Mouse (Mus musculus) left cerebral cortex, adult 11 months (tissue): ENCODE data around the gene Arid2.
"Not testable (repeated sequence)": the region's sequence is repeated elsewhere in the genome, so short reads cannot be mapped to it uniquely, and the experiment has no call there.

Source experiments
- DNase-seq: peaks from one replicate; pipeline ENCODE4 v3.0.0; 2022; ENCODE audit warnings: low spot score

Arid2 gene

DNA sequence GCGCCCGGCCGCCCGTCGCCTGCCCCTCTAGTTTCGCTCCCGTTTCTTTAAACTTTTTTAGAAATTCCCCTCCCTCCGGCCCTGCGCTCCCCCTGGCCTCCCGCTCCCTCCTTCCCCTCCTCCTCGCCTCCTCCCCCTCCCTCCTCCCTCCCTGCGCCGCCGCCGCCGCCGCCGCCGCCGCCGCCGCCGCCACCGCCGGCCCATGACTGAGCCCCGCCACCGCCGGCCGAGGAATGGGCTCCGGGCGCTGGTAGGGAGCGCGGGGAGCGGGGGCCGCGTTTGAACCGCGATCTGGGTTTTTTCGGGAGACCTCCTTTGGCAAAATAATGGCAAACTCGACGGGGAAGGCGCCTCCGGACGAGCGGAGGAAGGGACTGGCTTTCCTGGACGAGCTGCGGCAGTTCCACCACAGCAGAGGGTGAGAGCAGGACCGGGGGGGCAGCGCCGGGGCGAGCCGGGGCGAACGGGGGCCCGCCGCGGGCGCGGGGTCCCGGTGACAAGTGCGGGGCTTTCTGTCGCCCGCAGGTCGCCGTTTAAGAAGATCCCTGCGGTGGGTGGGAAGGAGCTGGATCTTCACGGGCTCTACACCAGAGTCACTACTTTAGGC lies at the start of gene Arid2:
Arid2 (plus strand) TSS at position 150 of the 607 bp plus-strand sequence.
- DNase-seq, result no peak

DNA sequence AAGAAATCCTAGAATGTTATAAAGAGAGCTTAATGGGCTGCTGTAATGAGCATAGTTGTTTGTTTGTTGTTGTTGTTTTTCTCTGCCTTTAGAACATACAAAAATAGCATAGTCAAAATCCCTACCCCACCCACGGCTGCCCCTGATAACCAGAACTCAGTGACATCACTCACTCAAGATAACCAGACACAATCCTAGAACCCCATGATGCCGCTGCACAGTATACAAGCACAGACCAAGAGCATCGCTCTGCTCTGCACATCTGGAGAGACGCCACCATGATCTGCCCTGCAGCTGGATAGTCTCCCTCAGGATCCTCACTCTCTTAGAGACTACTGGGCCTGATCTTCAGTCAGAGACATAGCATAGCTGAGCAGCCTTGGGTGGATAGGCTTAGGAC lies 49.2 kb upstream of the Arid2 start:
- no peak for DNase-seq

DNA sequence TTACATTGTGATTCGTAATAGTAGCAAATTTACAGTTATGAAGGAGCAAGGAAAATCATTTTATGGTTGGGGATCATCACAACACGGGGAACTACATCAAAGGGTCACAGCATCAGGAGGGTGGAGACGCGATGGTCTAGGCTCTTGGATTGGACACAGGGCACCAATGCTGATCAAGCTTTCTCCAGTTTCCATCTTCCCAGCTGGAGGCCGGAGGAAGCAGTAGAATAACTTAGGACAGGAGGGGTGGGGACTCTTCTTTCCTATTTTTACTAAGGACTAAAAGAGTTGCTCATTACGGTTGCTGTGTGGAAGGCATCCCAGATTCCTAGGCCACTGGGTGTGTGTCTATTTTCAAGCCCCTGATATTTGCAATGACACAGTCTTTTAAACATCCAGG lies 43.1 kb upstream of the Arid2 start:
- DNase-seq, result no peak

DNA sequence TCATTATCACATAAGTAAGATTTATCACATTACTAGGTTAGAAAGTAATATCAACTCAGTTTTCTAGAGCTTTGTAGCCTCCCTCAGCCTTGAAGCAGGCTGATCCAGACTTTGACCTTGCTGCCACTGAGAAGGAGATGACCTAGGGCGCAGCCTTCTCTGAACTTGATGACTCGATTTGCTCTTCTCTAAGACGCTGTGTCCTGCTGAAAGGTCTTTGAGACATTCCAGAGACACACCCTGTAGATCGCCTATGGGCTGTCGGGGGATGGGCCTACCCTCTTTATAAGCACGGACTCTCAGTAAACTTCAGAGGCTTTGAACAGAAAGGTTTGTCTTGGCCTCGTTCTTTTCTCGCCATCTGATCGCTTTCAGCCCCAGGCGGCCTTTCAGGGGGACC lies 42.6 kb upstream of the Arid2 start:
- DNase-seq, result not testable (repeated sequence)

DNA sequence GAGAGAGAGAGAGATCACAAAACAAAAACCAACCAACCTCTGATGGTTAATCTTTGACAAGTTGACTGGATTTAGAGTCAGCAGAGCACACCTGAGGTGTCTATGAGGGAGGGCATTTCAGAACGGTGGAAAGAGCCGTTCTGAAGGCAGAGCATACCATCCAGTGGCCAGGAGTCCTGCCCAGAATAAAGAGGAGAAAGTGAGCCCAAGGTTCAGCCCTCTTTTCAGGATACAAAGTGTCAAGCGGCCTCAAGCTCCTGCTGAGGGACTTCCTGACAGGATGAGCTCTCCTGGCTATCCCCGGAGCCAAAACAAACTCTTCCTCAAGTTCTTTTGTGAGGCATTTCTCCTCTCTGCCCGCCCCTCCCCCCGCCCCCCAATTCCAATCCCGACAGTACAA lies 33.5 kb upstream of the Arid2 start:
- no peak for DNase-seq

DNA sequence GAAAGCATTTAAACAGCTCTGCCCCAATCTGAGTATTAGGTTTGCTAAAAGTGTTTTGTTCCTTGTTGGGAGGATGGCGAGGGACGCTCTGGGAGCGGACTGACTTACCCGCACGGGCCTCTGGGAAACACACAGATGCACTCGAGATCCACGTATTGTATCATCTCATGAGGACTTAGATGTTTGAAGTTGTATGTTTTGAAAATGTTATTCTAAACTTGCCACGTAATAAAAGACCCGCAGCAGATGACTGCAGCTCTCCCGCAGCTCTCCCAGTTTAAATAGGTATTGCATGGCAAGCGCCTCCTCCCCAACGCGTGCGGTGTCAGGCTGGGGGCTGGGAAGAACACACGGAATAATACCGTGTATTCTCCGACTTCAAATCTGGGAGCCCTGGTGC lies 33.0 kb upstream of the Arid2 start:
- DNase-seq, result no peak

DNA sequence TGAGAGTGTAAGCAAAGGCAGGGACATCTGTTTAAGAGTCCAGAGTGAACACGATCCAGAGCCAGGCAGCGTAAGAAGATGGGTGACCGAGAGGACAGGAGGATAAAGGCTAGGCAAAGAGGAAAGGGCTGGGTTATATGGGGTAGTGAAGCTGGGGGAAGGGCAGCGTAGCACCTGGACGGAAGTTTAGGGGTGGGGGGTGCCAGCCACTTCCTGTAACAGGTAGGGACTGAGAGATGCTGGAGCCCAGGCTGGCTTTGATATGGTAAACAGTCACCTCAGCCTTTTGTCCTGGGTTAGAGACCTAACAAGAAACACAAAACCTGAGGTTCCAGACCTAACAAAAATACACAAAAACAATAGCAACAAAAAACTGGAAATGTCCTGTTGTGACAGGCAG lies 29.5 kb upstream of the Arid2 start:
- no peak for DNase-seq

DNA sequence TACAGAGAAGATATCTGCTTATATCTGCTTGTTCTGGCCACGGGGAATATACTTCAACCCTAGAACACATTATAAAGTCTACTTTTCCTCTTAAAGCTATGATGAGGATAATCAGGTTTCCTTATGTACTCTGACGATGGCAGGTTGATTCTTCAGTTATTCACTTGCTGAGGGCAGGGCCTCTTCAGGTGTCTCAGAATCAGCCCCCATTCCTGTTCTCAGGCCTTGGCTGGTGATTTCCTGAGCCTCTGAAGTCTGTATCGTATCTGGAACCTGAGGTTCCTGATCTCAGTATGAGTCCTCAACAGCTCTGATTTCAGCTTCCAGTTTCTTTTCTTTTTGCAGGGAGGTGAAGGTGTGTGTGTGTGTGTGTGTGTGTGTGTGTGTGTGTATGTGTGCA lies 22.7 kb upstream of the Arid2 start:
- no peak for DNase-seq

DNA sequence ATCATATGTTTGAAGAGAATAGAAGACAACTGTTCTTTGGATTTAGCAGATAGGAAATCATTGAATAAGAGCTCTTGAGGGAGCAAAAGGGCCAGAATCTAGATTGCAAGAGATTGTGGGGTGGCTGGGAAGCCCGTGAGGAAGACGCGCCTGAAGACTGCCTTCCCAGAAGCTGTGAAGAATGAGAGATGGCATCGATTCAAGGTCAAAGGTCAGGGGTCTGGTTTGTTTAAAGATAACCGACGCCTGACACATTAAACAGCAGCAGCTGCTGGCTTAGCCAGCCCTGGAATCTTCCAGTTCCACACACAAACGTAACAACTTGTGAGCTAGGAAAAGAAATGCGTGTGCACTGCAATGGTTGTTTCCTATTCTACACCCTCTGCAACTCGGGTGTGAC lies 19.4 kb upstream of the Arid2 start:
- DNase-seq, result no peak

DNA sequence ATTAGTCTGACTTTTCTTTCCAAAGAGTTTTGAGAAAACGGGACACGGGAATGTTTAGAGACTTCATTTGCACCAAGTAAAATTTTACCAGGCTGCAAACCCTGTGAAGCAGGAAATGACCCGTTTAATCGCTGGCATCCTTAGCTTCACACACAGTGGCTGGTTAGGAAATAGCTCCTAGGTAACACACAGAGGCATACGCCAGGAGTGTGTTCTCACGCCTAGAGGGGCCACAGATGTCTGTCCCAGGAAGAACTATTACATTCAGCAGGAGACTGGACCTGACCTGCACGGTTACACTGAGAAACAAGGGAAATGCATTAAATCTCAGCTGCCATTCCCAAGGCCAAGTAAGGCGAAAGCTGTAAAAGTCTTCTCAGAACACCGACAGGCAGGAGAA lies 18.7 kb upstream of the Arid2 start:
- no peak for DNase-seq

DNA sequence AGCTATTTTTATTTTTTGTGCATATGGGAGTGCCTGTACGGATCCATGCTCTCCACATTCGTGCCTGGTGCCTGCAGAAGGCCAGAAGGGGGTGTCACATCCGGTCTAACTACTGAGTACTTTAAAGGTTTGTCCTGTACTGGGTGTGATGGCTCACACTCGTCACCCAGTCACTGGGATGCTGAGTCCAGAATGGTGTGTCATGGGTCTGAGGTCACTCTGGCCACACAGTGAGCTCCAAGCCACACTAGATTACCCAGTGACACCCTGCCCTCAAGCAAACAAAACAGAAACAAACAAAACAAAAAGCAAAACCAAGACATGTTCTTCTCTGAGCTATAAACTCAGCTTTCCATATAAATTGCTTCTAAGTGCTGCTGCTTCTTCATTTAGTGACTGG lies 17.9 kb upstream of the Arid2 start:
- DNase-seq, result no peak

DNA sequence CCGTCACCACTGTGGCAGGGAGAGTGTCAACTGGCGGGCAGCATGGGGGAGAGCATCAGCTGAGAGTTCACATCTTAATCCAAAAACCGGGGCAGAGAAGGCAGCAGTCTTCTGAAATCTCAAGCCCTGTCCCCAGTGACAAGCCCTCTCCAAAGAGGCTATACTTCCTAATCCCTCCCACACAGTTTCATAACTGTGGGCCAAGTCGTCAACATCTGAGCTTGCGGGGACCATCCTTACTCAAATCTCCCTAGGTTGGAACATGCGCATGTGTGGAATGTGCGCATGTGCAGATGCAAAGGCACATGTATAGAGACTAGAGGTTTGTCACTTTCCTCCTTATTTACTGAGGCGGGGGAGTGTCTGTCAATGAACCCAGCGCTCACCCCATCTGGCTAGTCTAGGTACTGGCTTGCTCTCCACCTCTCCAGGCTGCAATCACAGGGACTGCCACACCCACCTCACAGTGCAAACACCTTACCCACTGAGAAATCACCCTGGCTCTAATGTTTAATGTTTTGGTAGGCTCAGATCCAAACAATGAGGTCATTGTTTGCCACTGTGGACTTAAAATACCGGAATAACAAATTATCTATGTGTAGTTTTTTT lies 16.9 kb upstream of the Arid2 start:
- no peak for DNase-seq

DNA sequence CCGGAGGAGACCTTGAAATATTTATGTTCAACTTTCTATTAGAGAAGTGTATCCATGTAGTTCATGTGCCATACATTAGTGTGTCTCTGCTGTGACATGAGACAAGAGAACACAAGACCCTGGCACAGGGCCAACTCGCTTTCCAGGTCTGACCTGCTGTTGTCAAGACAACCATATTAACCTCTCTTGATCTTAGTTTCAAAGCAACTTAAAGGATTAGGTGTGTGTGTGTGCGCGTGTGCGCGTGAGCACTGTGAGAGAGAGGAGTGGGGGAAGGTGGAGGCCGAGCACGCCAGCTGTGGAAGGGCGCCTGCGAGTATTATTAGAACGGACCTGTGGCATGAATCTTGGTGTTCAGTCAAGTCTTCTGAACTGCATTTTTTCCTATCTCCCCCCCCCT lies 15.0 kb upstream of the Arid2 start:
- DNase-seq, result no peak

DNA sequence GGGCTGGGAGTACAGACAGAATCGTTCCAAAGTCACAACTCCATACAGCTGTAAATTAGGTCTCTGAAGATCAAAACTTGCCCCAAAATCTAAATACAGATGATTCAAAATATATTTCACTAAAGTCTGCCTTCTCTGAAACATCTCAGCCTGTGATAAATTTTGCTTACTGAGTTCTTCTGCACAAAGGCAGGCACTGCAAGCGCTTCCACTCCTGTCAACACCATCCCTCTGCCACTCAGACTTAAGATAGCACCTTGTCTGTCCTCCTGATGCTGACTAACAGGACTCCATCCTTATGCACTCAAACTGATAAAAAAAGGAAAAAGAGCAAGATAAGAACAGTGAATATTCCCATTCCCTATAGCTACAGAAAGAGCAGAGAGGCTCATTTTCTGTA lies 13.0 kb upstream of the Arid2 start:
- no peak for DNase-seq

DNA sequence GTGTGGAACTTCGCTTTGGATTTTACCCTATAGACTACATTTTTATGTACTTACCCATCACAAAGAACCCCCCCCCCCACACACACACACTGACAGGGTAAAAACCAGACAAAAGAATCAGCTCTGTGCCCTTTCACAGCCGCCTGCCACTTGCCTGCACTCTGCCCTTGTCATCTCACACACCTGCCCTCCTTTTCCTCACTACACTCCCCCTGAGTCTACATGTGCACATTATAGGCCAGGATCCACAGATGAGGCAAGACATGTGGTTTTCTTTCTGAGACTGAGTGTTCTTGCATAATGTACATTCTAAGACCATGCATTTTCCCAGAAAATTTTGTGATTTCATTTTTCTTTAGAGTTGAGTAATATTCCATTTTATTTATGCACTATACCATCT lies 12.1 kb upstream of the Arid2 start:
- no peak for DNase-seq

DNA sequence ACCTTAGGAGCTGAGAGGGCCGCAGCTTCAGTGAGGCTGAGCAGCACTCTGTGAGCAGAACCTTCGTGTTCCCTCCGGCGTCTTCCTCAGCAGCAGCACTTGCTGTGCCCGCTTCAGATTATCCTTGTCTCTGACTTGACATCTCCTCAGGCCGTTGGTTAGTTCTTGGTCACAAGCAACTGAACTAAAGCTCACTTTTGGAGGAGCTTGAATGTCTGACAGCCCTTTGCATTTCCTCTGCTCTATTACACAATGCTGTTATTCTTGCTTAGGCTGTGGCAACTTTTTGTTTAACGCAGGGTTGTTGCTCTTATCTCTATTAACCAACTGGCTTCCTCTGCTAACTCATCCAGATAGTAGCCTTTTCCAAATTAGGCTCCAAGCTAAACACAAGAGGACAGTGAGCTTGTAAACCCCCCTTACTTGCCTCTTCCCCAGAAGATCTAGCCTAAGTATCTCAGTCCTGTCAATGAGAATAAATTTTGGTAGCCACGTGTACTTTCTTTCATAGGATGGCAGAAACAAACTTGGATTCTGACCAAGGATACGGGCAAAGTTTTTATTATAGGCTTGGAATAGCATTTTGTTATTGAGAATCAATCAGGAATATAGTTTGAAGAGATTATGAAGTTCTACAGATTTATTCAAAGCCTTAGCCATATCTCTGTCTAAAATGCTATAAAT lies 11.4 kb upstream of the Arid2 start:
- DNase-seq, result no peak

DNA sequence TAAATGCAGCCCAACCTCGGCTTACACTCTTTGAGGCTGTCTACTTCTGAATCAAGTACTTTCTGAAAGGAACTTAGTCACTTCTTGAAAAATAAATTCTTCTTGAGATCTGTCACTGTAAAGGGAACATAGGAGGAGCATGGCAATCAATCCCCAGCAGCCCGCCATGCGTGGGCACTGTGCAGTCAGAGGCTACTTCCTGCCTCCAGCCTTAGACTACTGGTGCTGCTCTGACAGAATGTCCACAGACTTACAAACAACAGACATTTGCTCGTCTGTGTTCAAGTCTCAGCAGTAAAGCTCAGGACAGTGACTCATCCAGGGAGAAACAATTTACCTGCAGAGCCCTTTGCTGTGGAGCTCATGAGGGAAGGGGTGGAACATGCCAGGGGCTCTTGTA lies 10.3 kb upstream of the Arid2 start:
- no peak for DNase-seq

DNA sequence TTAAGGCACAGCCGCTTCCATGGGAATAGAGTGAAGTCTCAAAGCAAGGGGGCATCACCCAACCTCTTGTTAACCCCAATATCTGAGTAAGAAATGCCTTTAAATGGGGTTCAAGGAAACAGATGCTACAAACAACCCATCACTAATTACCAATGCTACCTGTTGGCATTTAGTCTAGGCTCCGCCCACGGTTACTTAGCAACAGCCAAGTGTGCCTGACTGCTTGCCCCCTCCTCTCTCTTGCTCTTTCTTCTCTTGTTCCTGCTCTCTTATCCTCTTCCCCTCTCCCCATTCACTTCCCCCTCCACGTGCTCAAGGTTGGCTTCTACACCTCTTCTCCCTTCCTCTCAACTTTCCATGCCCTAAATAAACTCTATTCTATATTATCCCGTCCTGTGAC lies 6.1 kb upstream of the Arid2 start:
- no peak for DNase-seq

DNA sequence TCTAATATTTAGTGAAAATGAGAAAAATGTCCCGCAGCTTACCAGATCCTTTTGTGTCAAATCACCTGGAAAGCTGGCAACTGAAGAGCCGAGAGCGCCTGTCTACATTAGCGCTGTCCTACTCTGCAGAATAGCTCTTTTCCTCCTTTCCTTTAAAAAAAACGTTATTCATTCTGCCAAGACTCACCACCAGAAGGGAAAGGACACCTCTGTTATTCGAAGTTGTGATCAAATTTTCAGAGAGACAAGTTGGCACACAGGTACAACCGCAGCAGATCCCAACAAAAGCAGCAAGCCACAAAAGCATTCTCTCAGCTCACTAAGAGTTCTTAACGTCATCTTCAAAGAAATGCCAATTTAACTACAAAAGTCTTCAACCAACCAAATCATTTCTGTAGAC lies 4.2 kb upstream of the Arid2 start:
- DNase-seq, result no peak

DNA sequence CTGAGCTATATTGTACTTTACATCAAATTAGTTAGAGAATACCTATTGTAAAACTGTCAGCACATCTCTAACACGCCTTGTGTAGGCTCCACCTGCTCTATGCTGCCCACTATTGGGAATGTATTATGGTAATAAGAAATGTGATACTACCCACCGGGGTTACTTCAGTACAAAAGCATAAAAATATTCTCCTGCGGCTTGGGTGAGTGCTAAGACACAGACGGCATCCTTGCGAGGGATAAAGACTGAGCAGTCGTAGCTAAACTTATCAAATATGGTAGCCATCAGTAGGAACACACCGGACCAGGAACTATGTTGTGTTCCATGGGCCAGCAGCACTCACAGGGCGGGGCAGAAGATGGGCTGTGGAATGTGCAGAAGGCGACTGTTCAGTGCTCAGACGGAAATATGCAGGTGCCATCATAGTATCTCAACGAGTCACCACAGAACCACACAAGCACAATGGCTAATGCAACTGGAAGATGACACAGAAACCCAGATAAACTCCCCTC lies 3.3 kb upstream of the Arid2 start:
- DNase-seq, result peak; percentile 35

DNA sequence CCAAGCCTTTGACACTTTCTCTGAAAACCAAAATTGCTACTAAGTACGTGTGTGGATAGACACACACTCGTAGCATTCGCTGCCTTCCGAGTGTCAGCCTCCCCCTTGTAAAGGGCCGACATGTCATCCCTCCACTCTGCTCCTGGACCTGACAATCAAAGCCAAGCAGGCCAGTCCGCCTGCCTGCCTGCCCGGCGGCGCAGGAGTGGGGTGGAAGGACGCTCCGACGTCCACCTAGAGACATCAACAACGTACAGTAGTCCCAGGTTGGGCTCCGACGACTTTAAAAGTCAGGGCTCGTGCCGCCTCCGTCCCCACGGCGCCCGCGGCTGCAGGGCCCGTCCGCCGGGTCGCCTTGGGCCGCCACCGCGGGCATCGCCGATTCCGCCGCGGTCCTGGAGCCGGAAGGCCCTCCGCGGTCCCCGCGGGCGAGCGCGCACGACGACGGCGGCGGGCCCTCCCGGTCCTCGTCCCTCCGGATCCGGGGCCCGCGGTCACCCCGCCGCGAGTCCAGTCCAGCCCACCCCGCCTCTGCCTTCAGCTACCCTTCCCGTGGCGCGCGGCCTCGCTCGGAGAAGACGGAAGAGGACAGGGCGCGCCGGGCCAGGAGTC lies 2.5 kb upstream of the Arid2 start:
- no peak for DNase-seq

DNA sequence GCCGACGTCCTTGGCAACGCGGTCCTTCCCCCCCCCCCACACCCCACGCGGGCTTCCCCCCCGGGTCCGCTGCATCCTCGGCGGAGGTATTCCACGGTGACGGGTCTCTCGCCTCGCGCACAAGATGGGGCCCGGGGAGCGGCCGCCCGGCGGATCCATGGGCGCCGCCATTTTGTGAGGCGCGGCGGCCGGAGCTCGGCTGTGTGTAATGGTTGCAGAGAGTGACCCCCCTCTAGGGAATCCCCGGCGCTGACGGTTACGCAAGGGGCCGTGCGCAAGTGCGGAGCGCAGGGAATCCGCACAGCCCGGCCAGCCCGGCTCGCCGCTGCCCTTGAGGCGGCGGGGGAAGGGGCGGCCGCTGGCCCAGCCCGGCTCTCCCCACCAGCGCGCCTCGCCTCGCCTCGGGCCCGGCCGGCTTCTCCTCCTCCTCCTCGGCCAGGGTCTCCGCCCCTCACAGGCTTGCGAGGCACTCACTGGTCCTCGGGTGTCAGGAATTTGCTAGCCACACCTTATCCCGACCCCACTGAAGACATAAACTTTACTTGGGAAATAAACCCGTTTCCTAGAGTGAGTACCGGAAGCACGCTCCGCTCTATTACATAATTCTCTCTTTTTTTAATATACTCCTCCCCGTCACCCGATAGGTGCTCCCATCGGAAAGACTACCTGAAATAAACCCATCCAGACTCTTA lies 1.8 kb upstream of the Arid2 start:
- peak; percentile 84 for DNase-seq
